Mouse (Mus musculus): ENCODE data around the gene Cacna1e.

DNA sequence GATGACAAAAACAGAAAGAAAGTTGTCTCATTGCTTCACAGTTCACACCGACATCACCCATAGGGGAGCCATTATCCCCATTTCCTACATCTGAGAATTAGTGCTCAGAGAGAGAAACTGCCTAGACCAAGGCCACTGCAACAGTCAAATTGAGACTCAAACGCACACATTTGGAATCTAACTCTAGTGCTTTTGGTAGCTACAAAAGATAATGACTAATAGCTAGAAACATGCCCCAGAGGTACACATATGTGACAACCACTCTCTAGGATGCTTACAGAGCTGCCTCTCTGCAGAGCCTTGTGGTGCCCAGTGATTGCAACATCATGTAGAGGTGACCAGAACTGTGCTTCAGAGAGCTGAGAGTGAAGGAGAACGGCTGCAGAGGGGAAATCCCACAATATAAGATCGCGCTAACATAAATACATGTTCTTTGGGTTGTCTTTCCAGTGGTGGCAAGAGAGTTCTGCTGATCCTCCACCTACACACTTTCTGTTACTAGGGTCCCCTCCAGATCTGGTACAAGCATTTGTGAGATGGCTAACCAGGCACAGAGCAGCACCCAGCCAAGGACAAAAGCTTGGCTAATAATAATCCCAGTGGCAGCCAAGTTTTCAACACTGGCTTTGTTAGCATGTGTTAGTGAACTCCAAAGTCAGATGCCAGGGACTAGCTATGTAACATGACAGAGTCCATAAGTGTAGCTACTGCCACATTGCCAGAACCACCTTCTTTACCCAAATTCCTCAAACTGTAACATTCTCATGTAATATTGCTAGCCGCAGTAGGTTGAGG lies 237.9 kb downstream of the Cacna1e start:
- TF ChIP-seq POLR2A (IDR thresholded peaks at IDR 0.05; ENCODE audit: control insufficient read depth in 1 of 2, insufficient read depth in 1 of 2, low read depth in 1 of 2, low read length in 2 of 2, poor library complexity in 1 of 2) (no peak), BHLHE40 (IDR thresholded peaks at IDR 0.05; ENCODE audit: borderline replicate concordance, low read depth, low read length) (no peak), ZC3H11A (IDR thresholded peaks at IDR 0.05; ENCODE audit: low read depth, low read length) (no peak), ETS1 (IDR thresholded peaks at IDR 0.05; ENCODE audit: low read depth, low read length) (no peak), CTCF (IDR thresholded peaks at IDR 0.05 in 2 of 3, conservative IDR thresholded peaks at IDR 0.05 in 1 of 3; ENCODE audit: control insufficient read depth in 1 of 3, insufficient read depth in 1 of 3, low read depth in 2 of 3, low read length in 3 of 3, poor library complexity in 1 of 3, severe bottlenecking in 1 of 3) (no peak), TBP (IDR thresholded peaks at IDR 0.05; ENCODE audit: low read depth, low read length) (no peak), CHD2 (IDR thresholded peaks at IDR 0.05; ENCODE audit: low read length) (no peak), E2F4 (IDR thresholded peaks at IDR 0.05; ENCODE audit: borderline replicate concordance, low read depth, low read length) (no peak), USF1 (IDR thresholded peaks at IDR 0.05; ENCODE audit: low read depth, low read length) (no peak), EP300 (IDR thresholded peaks at IDR 0.05; ENCODE audit: low read depth in 1 of 2, low read length in 2 of 2) (no peak), RCOR1 (IDR thresholded peaks at IDR 0.05; ENCODE audit: low read depth, low read length) (no peak), ZNF384 (IDR thresholded peaks at IDR 0.05; ENCODE audit: low read depth, low read length) (no peak)
